Mouse (Mus musculus): ENCODE measurements around the gene Chdh.

The Chdh gene

GRCm38 (mm10) chr14:30054922-30055321, 46.1 kb downstream of the Chdh start:
- intact Hi-C loops (cut with DNase I), result no loop called here

- intact Hi-C loops (cut with DNase I), result no loop called here
Measured at GRCm38 (mm10) chr14:30056031-30056766, 47.4 kb downstream of the Chdh start.

- intact Hi-C loops (cut with DNase I), result no loop called here
Measured at GRCm38 (mm10) chr14:30064864-30065263, 56.0 kb downstream of the Chdh start.

DNA sequence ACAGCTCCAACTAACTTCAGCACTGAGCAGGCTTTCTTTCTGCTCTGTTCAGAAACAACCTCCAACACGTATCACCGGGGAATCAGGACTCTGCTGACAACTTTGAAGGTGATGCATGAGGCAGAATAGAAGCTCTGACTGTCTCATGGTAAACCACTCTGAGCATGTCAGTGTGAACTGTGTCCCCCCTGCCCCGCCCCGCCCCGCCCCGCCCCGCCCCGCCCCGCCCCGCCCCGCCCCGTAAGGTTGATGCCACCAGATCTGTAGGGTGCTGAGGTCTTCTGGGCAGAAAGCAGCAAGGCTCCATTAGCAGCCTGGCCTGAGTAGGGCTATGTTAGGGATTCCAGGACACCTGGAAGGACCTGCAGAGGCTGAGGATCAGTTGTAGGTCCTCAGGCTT, 57.9 kb downstream of the Chdh start:
- intact Hi-C loops (cut with DNase I), result no loop called here

GRCm38 (mm10) chr14:30068566-30068965, 59.7 kb downstream of the Chdh start:
- intact Hi-C loops (cut with DNase I), result no loop called here

DNA sequence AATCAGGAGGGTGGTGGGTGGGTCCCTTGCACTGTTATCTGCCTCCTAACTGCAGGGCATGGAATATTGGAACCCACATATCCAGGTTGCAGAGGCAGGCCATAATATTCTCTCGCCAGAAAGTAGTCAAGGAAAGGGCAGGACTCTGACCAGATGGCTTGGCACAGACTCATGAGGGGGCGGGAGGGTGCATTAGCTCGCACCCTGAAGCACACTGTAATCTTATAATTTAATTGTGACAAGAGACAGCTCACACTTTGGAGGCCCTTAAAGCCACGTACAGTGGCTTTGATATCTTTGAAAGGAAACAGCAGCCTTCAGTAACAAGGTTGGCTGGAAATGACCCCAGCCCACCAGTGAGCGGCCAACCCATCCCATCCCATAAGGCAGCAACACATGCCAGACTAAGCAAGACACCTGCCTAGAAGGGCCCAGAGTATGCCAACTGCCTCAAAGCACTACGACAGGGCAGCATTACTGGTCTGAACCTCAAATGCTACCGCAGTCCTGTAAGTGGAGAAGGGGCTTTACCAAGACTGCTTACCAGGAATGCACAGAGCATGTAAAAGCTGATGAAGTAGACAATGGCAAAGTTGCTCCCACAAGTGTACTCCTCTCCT, 66.6 kb downstream of the Chdh start:
- intact Hi-C loops (cut with DNase I), result no loop called here

DNA sequence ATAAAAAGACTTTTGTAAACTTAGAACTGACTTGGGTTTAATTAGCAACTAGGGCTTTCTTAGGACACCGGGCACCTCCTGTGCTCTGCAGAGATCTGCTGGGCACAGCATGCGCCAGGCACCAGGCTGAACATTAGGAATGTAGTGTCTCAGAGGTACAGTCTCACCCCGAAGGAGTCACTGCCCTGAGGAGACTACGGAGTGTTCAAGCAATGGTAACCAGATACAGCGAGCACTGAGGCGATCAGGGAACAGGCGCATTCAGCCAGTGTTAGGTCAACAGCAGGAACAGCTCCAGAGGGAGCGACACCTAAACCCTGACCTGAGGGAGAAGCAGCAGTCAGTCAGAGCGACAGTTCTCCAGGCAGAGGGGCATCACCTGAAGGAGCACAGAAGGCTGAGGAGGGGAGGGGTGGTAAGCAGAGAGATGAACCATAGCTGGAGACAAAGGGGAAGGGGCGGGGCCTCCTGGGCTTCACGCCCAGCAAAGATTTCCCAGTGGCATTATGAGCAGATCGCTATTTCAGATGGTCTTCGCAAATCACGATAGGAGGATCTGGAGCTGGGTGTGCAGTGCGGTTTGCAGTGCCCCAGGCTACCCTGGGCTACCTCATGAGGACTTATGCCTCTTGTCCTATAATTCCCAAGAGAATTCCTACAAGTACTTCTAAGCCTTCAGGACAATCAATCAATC, 69.4 kb downstream of the Chdh start:
- intact Hi-C loops (cut with DNase I), result no loop called here

DNA sequence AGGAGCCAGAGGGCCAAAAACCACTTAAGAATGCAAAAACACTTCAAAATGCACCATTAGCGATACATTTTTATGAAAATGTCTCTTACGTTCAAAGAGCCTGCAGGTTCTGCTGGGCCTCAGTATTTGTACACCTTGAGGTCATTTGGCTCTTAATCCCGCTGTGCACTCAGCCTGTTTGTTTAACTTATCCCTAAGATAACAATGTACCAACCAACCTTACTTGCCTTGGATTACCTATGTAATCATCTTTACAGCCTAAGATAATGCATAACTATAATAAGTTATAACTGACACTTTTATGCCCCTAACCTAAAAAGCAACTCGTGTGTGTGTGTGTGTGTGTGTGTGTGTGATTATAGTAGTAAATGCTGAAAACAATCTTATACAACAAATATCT, 70.9 kb downstream of the Chdh start:
- intact Hi-C loops (cut with DNase I), result no loop called here

Small RNA genes within 50 kb of the gene (microRNA-seq; reads per million reads assigned to microRNA genes)
- gene Mir6947, result 0.12 to 0.57 reads per million in 2 experiments

All from adrenal gland (tissue).